Mouse (Mus musculus): ENCODE measurements around the gene Dusp13. TPM values are rescaled to one million over a fixed set of nuclear protein-coding genes. Genes with fewer than 3 reads are reported as not detected.

The Dusp13 gene
- polyA plus RNA-seq, 1 experiment from 2014 or later = not detected

Other genes starting within 250 kb of the Dusp13 start
- gene Dupd1, start 36.6 kb downstream of the Dusp13 start, polyA plus RNA-seq (2014; fragmentation: Nextera tagmentation; extraction: Ambion mirVana) = 0.34 TPM in 1 of 2 replicates, not detected in the other
- 12.0 and 12.9 TPM in 2 replicates for gene Samd8, start 650 bp downstream of the Dusp13 start, polyA plus RNA-seq (2014; fragmentation: Nextera tagmentation; extraction: Ambion mirVana)
- 297 and 310 TPM in 2 replicates for gene Vdac2, start 74.1 kb upstream of the Dusp13 start, polyA plus RNA-seq (2014; fragmentation: Nextera tagmentation; extraction: Ambion mirVana)
- 14.0 and 16.0 TPM in 2 replicates for gene Comtd1, start 97.8 kb upstream of the Dusp13 start, polyA plus RNA-seq (2014; fragmentation: Nextera tagmentation; extraction: Ambion mirVana)
- gene Zfp503, start 238.4 kb upstream of the Dusp13 start, polyA plus RNA-seq (2014; fragmentation: Nextera tagmentation; extraction: Ambion mirVana) = 13.3 and 17.1 TPM in 2 replicates

Measured in neural tube, embryonic 11.5 days (tissue).